Mouse (Mus musculus) heart, adult 11 months (tissue): Measurements from ENCODE around the gene Glud1.
A peak's percentile ranks its signal among the peaks of the same experiment; 100 is the strongest.

Experiments used
- DNase-seq: peaks from one replicate; pipeline ENCODE4 v3.0.0; 2022

The Glud1 gene

DNA sequence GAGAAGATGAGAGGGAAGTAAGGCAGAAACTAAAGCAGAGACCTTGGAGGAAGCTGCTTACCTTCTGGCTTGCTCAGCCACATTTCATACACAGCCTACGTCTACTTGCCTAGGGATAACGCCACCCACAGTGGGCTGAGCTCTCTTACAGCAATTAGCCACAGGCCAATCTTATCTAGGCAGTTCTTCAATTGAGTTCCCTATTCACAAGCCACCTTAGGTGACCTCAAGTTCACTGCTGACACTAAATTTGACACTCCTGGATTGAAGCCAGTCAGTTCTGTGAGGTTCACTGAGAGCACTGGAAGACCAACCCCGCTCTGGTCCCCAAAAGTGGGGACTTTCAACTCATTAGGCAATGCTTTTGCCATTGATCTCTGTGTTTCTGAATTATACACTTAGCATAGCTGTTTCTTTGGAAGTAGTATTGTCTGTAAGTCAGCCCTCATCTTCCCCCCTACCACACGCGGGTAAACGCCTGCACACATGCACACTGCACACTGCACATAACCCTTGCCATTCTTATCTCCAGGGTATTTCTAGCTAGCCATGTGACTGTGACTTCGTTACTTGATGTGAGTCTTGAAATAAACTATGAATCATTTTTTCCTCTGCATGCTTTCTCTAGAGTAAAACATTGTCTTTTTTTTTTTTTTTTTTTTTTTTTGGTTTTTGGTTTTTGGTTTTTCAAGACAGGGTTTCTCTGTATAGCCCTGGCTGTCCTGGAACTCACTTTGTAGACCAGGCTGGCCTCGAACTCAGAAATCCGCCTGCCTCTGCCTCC lies 72.6 kb downstream of the Glud1 start:
- peak; percentile 89 for DNase-seq

GRCm38 (mm10) chr14:34393295-34393694 lies 82.8 kb downstream of the Glud1 start:
- peak; percentile 86 for DNase-seq
